Mouse (Mus musculus) left cerebral cortex, adult 11 months (tissue): ENCODE measurements around the gene Ripor3.

Experiments
- DNase-seq: peaks from one replicate; pipeline ENCODE4 v3.0.0; 2022; ENCODE audit warnings: low spot score

Ripor3 gene

GRCm38 (mm10) chr2:168028376-168028775 lies 18.0 kb upstream of the Ripor3 start:
- no peak for DNase-seq

GRCm38 (mm10) chr2:168026467-168026866 lies 16.0 kb upstream of the Ripor3 start:
- DNase-seq = no peak

DNA sequence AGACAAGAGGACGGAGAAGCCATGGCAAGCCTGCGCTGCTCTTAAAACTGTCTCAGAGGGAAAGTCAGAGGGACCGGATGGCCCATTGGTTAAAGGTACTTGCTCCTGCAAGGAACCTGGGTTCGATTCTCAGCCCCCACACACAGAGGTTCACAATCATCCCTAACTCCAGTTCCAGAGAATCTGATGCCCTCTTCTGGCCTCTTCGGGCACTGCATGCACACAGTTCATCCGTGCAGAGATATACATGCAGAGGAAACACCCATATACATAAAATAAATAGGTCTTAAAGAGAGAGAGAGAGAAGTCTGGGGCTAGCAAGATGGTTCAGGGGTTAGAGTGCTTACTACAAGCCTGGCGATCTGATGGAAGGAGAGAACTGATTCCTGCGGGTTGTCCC lies 15.5 kb upstream of the Ripor3 start:
- no peak for DNase-seq

DNA sequence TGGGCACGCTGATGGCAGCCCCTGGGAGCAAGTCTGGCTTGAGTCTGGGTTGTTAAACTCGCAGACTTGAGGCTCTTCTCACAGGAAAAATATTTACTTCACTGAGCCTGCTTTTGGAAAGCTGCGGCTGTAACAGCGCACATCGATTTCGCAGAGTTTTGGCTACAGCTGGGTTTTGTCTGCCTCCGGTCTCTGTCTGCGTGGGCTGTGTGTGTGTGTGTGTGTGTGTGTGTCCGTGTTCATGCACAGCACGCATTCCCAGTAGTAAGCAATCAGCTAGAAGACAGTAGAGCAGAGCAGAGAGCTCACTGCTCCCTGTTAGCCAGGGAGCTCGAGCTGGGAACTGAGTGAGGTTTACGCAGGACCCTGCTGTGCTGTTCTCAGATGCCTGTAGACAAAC lies 14.8 kb upstream of the Ripor3 start:
- no peak for DNase-seq

GRCm38 (mm10) chr2:168023763-168024402 lies 13.5 kb upstream of the Ripor3 start:
- no peak for DNase-seq

DNA sequence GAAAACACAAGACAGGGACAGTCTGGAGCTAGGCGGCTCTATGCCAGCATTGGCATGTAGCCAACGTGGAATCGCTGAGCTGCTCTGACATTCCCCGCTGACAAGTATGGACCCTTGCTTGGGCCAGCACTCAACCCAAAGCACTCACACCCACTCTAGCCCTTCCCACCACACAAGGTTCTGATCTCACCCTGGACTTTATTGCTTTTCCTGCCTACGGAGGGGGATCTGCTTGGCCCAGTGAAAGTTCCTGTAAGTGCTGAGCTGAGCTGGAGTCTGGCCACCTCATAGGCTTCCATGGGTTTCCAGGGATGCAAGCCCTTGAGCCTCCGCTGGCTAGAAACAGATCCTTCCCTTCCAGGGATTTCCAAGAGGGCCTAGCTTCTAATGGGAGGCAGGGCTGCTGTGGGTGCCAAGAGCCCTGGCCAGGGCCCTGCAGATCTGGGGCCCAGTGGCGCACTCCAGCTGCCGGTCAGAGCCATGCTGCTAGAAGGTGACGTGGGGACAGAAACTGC lies 8.8 kb upstream of the Ripor3 start:
- no peak for DNase-seq

DNA sequence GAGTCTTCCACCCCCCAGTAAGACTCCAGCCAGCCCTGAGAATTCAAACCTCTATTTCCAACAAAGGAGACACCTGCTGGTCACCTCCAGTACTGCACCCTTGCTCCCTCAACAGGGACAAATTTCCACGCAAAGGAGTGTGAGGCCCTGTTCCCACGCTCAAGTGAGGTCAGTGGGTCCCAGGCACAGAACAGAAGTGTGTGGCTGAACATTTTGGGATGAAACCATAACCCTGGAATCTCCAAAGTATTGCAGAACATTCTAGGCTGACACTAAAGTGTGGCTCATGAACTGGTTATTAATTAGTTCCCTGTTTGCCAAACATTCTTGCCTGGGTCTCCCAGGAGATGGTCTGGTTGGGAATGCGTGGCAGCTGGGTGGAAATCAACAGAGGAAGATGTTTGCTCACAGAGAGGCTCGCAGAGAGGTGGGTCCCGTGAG lies 6.6 kb upstream of the Ripor3 start:
- no peak for DNase-seq

GRCm38 (mm10) chr2:168010893-168011292 lies 475 bp upstream of the Ripor3 start:
- no peak for DNase-seq

- no peak for DNase-seq
Observed at GRCm38 (mm10) chr2:168008132-168008531, 2.3 kb downstream of the Ripor3 start.

- DNase-seq = no peak
Observed at GRCm38 (mm10) chr2:168006489-168006888, 3.9 kb downstream of the Ripor3 start.

- no peak for DNase-seq
Observed at GRCm38 (mm10) chr2:168005616-168006015, 4.8 kb downstream of the Ripor3 start.

- no peak for DNase-seq
Observed at GRCm38 (mm10) chr2:168005005-168005404, 5.4 kb downstream of the Ripor3 start.

DNA sequence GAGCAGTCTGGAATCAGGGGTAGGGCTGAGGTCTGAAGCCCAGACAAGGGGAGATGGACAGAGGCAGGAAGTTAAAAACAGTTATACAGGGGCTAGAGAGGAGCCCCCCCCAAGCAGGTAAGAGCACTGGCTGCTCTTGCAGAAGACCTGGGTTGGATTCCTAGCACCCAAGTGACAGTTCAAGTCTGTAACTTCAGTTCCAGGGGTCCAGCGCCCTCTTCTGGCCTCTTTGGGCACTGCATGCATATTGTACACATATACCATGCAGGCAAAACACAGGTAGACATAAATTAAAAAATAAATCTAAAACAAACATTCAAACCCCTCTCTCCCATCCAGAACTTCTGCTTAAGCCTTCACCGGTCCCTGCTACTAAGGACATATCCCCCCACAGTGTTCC lies 6.0 kb downstream of the Ripor3 start:
- no peak for DNase-seq

DNA sequence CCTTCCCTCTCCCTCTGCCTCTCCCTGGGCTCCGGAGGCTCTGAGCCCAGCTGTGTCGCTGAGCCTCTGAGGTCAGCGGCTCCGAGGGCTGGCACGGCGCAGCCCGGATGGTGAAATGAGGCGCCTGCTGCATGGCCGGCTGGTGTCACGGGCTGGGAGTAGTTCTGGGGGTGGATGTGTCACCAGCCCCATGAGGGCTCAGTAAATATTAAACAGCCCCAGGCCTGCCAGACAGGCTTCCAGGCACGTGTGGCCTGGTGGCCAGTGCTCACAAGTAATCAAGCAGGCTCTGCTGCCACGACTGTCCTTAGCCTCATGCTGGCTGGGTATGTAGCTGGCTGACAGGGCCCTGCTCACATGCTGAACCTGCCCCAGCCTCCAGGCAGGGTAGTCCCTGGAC lies 7.0 kb downstream of the Ripor3 start:
- DNase-seq = no peak

DNA sequence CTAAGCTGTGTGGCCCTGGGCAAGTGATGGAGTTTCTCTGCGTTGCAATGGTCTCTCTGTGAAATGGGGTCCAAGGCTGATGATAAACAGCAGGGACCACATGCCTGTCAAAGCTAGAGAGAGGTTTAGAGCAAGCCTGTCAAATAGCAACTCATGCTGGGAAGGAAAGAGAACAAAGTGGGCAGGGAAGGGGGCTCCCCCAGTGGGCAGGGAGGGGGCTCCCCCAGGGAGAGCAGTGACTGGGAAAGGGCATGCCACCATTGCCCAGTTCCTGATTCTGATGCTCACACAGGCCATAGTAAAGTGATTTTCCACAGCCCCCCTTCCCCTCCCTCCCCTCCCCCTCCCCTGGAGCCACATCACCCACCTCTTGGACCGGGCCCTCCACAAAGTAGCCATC lies 7.5 kb downstream of the Ripor3 start:
- DNase-seq = no peak

DNA sequence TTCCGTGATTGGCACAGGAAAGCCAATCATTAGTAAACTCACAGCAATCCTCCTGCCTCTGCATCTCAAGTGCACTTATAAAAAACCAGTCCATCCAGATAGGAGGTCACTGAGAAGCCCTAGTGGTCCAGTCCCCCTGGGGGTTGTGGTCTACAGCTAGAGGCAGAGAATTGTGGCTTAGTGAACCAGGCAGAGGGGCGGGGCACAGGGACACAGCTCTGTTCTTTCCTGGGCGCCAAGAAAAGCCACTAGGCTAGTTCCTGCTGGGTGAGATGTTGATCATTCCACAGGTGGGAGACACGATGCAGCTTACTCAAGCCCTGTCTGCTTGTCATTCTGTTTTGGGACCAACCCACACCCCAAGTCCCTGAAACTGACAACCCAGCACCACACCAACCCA lies 8.2 kb downstream of the Ripor3 start:
- DNase-seq = no peak

- DNase-seq = no peak
Observed at GRCm38 (mm10) chr2:167999145-167999743, 11.2 kb downstream of the Ripor3 start.

DNA sequence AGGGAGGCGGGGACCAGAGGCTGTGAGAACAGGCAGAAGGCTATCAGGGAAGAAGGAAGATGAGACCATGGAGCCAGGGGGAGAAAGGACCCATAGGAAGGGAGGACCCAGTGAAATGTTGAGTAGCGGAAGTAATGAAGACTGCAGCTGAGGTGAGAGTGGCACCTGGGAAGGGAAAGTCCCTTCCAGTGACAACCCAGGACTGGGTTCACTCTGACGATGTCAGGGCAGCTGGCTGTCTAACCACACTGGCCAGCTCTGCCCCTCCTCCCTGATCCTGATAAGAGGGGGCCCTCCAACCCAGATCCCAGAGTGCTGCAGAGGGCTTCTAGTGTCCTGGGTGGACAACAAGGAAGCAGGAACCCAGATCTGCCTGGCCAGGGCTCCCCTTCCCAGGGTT lies 12.9 kb downstream of the Ripor3 start:
- no peak for DNase-seq

DNA sequence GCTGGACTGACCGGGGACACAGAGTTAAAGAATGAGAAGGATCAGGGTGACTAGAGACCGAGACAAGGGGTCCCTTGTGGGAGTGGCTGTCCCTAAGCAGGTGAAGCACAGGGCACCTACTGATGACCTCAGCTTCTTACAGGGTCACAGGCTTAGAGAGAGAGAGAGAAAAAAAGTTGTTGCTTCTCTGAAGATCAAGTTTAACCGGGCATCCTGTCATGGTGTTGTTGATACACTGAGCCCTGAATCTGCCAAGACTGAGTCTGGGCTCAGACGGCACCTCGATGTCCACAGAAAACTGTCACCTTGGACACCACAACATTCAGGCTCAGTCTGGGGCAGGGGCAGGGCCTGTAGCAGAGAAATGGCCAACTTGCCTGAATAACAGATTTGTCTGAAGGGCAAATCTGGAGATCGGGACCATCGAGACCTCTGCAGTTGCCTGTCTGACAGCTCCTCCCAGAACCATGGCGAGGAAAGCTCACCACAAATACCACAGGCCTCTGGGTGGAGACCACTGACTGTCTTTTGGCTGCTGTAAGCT lies 13.7 kb downstream of the Ripor3 start:
- no peak for DNase-seq

GRCm38 (mm10) chr2:167995870-167996635 lies 14.4 kb downstream of the Ripor3 start:
- no peak for DNase-seq

DNA sequence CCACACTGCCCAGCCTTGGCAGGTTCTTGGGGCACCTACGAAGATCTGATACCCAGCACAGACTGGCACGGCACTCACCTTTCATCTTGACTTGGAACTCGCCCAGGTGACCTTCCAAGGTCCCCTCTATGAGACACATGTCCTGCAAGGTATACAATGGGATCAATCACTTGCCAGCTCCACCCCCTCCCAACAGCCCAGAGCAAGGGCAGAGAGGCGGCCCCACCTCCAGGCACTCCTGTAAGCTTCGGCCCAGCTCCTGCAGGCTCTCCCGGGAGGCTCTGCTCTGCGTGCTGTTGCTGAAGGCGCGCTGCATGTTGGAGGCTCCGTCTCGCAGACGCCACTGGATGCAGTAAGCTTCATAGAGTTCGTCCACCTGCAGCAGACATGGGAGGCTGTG lies 17.2 kb downstream of the Ripor3 start:
- DNase-seq = no peak

GRCm38 (mm10) chr2:167989310-167989709 lies 21.1 kb downstream of the Ripor3 start:
- DNase-seq = no peak

GRCm38 (mm10) chr2:167987640-167988039 lies 22.8 kb downstream of the Ripor3 start:
- no peak for DNase-seq
